Mouse (Mus musculus) stomach, postnatal 0 days (tissue): ENCODE measurements around the gene Gpc1. TPM values are rescaled to one million over a fixed set of nuclear protein-coding genes. Genes with fewer than 3 reads are reported as not detected.

Experiments
- ATAC-seq: fragments of 200-750 bp; cut with Nextera tagmentation; 2 replicates; pipeline ENCODE4 v1.8.0; 2017; ENCODE audit not compliant: low FRiP score, low TSS enrichment
- DNase-seq: peaks from one replicate; pipeline ENCODE4 v3.0.0-alpha.2; 2016; ENCODE audit warnings: low spot score
- H3K27ac ChIP-seq: fragments of 300-500 bp; sonication (generic); replicated peaks from 2 replicates; pipeline ENCODE4 v1.5.1; 2014; ENCODE audit warnings: mild to moderate bottlenecking, control low read depth
- H3K27me3 ChIP-seq: fragments of 300-500 bp; sonication (generic); 2 replicates; pipeline ENCODE4 v1.6.1; 2014; ENCODE audit warnings: low read length; ENCODE audit not compliant: control insufficient read depth, insufficient read depth
- H3K36me3 ChIP-seq: fragments of 300-500 bp; sonication (generic); 2 replicates; pipeline ENCODE4 v1.6.1; 2014; ENCODE audit warnings: low read length, mixed read lengths; ENCODE audit not compliant: control insufficient read depth, insufficient read depth
- H3K4me1 ChIP-seq: fragments of 300-500 bp; sonication (generic); replicated peaks from 2 replicates; pipeline ENCODE4 v1.6.1; 2014; ENCODE audit warnings: antibody characterized with exemption; ENCODE audit not compliant: control insufficient read depth, insufficient read depth
- H3K4me2 ChIP-seq: fragments of 300-500 bp; sonication (generic); replicated peaks from 2 replicates; pipeline ENCODE4 v1.6.1; 2014; ENCODE audit warnings: low read depth, mild to moderate bottlenecking, control low read depth, moderate library complexity
- H3K4me3 ChIP-seq: fragments of 300-500 bp; sonication (generic); 2 replicates; pipeline ENCODE4 v1.5.1; 2014; ENCODE audit warnings: low read depth, low read length, control low read depth
- H3K9ac ChIP-seq: fragments of 300-500 bp; sonication (generic); 2 replicates; pipeline ENCODE4 v1.6.1; 2014; ENCODE audit warnings: mild to moderate bottlenecking, low read length, control low read depth, mixed read lengths
- H3K9me3 ChIP-seq: fragments of 300-500 bp; sonication (generic); 2 replicates; pipeline ENCODE4 v1.6.1; 2016; ENCODE audit warnings: low read length; ENCODE audit not compliant: control insufficient read depth
- CTCF ChIP-seq: IDR thresholded peaks from 2 replicates; pipeline ENCODE4 v1.5.1; 2016; ENCODE audit warnings: antibody characterized with exemption, low read depth, mild to moderate bottlenecking, moderate library complexity
- EP300 ChIP-seq: optimal IDR thresholded peaks from 2 replicates; pipeline ENCODE3; 2016; ENCODE audit warnings: antibody characterized with exemption
- WGBS: fragments of 180-500 bp; shearing (Covaris S2); extraction: QIAGEN DNeasy Blood & Tissue Kit; methylation state at CpG from one replicate; pipeline ENCODE4 v1.1.7; 2014; 5-methylcytosine and 5-hydroxymethylcytosine counted together
- polyA plus RNA-seq: library from polyadenylated mRNA; unstranded; fragments of >200 nt; fragmentation: Nextera tagmentation; extraction: Ambion mirVana; gene quantifications from 2 replicates; pipeline ENCODE4 v1.2.1, GENCODE M21; 2015

The Gpc1 gene
- polyA plus RNA-seq, 1 experiment from 2014 or later, result 14.0 TPM

DNA sequence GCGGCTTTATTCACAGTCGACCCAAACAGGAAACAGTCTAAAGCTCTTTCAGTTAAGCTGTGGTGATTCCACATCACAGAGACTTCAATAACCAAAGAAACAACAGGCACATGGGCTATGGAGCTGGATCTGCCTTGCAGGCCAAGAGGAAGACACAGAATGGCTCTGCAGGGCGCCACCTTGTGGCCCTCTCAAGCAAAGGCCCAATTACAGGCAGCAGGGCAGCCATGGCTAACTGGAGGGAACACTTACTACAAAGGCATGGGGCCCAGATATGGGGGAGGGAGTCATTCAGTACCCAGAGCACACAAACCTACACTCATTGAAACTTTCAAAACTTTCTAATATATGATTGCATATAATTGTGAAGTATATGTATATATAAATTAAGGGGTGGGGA lies 63.6 kb downstream of the Gpc1 start:
- no peaks in the 10 kb centered on the region for H3K9me3 ChIP-seq
- H3K4me1 ChIP-seq, result no peaks in the 10 kb centered on the region
- peak; percentile 96 for TF ChIP-seq CTCF
- no peak for TF ChIP-seq EP300
- peak; percentile 79 for ATAC-seq
- peak; percentile 75 for DNase-seq
- H3K4me2 ChIP-seq, result no peak overlapping the region
- H3K27ac ChIP-seq, result no peak overlapping the region
- no peaks in the 10 kb centered on the region for H3K27me3 ChIP-seq
- no peaks in the 10 kb centered on the region for H3K36me3 ChIP-seq
- H3K4me3 ChIP-seq, result no peak overlapping the region
- no peak overlapping the region for H3K9ac ChIP-seq
- WGBS, result 12% methylated on average over 3 of the region's 3 CpGs

DNA sequence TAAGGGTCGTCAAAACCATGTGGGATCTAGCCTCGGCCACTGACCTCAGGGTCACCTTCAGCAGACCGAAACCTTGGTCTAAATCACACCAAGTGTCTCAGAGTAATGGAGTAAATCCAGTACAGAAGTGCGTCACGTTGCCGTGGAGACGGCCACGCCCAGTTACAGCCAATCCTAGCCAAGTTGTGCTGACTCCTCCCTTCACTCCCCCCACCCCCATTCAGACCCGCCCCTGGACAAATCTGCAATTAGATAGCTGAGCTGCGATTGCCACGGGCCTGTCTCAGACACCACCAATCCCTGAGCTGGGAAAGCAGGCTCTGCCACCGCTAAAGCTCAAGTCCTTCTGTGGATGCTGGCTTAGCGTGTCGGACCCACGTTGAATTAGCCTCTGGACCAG lies 71.3 kb downstream of the Gpc1 start, which contains the start of gene Ankmy1:
Ankmy1 (minus strand) TSS at position 121 of the 400 bp plus-strand sequence.
- WGBS, result under 1% methylated on average over 15 of the region's 15 CpGs
- no peak within 1 kb of the TSS; the same call in 1 of the 2 replicates for H3K4me3 ChIP-seq
- no peak for TF ChIP-seq EP300
- TF ChIP-seq CTCF, result no peak
- H3K9me3 ChIP-seq, result no peaks in the 10 kb centered on the region
- DNase-seq, result peak; percentile 85
- no peaks in the 10 kb centered on the region for H3K27me3 ChIP-seq
- no peaks in the 10 kb centered on the region for H3K36me3 ChIP-seq
- H3K4me2 ChIP-seq, result peak within 1 kb of the TSS; percentile 38
- H3K4me1 ChIP-seq, result peaks cover 5% of the 10 kb centered on the region; the same call in 1 of the 2 replicates
- H3K27ac ChIP-seq, result no peak within 1 kb of the TSS
- peak; percentile 20; the same call in 1 of the 2 replicates for ATAC-seq
- H3K9ac ChIP-seq, result 0 out of 2 replicates have a peak within 1 kb of the TSS, but pooled peaks have one; percentile 0

DNA sequence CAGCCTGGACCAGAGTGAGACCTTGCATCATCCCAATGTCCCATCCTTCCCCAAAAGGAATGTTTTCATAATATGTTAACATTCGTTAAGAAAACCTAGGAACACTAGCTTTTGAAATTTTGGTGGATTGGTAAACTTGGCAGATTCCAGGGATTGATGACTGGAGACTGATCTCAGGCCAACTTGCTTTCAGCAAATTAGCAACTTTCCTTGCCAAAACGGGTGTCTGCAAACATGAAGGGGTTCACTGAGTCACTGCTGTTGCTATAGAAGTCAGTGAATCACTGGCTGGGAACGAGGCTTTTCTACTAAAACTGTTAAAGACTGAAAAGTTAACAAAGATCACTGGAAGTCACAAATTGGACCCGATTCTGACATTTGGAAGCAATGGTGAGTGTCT lies 72.2 kb downstream of the Gpc1 start:
- H3K27me3 ChIP-seq, result no peaks in the 10 kb centered on the region
- H3K9me3 ChIP-seq, result no peaks in the 10 kb centered on the region
- no peak overlapping the region for H3K4me3 ChIP-seq
- no peak overlapping the region for H3K9ac ChIP-seq
- H3K4me1 ChIP-seq, result peaks cover 8% of the 10 kb centered on the region; the same call in 1 of the 2 replicates
- no peak overlapping the region for H3K27ac ChIP-seq
- DNase-seq, result no peak
- no peak overlapping the region for H3K4me2 ChIP-seq
- WGBS, result 40% methylated on average over 4 of the region's 4 CpGs
- ATAC-seq, result no peak
- H3K36me3 ChIP-seq, result no peaks in the 10 kb centered on the region
- no peak for TF ChIP-seq EP300
- no peak for TF ChIP-seq CTCF

DNA sequence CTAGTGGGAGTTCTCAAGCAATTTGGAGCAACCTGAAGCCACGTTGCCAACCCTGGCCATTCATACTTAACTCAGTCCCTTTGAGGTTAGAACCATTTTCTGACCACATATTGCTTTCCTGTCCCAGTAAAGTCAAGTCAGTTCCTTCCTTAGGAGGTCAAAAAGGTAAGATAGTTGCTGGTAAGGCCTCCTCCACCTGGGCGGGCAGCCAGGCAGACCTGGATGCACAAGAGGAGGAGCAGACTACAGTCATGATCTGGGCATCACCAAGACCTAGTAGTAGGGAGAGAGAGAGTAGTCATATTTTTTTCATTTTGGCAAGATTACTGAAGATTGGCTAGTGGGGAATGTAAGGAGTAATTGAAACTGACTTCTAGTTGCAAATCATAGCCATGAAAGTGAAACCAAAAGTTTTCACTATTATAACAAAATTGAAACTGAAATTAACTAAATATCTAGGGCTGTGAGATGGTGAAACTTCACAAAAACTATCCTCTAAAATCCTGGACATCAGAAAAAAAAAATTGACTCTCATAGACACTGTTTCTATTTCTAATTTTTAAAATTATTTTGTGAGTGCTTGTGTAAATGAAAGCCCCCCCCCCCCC lies 74.4 kb downstream of the Gpc1 start:
- no peak overlapping the region for H3K4me2 ChIP-seq
- H3K9me3 ChIP-seq, result no peaks in the 10 kb centered on the region
- H3K27ac ChIP-seq, result no peak overlapping the region
- ATAC-seq, result no peak
- no peak for TF ChIP-seq CTCF
- no peak for TF ChIP-seq EP300
- peaks cover 15% of the 10 kb centered on the region for H3K4me1 ChIP-seq
- H3K27me3 ChIP-seq, result no peaks in the 10 kb centered on the region
- no peak for DNase-seq
- no peaks in the 10 kb centered on the region for H3K36me3 ChIP-seq
- no peak overlapping the region for H3K9ac ChIP-seq
- no peak overlapping the region for H3K4me3 ChIP-seq
- 92% methylated on average over 2 of the region's 2 CpGs for WGBS

DNA sequence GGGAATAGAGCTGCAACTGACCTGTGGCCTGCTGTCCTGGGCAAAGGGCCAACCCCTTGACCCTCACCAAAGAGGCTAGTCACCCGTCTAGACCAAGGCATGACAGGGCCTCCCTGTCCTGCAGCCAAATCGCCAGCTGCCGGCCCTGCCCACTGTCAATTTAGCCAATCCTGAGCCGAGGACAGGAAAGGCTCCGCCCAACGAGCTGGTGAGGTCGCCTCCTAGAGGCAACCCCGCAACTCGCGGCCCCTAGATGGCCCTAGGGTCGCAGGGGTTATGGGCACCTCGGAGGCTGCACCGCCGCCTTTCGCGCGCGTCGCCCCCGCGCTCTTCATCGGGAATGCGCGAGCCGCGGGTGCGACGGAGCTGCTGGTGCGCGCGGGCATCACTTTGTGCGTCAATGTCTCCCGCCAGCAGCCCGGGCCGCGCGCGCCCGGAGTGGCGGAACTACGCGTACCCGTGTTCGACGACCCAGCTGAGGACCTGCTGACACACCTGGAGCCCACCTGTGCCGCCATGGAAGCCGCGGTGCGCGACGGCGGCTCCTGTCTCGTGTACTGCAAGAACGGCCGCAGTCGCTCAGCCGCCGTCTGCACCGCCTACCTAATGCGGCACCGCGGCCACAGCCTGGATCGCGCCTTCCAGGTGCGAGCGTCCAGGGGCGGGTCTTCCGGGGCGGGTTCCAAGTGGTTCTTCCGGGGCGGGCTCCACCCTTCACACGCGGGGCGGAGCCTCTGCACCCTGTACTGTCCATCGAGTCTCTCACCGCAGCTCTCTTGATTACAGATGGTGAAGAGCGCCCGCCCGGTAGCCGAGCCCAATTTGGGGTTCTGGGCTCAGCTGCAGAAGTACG lies 75.6 kb downstream of the Gpc1 start, which contains the start of gene Dusp28:
Dusp28 (plus strand) TSS at position 203 of the 853 bp plus-strand sequence.
- ATAC-seq, result peak; percentile 90
- Histone ChIP-seq H3K4me3 (peak within 1 kb of the TSS; percentile 84), H3K36me3 (no peaks in the 10 kb centered on the region), H3K9me3 (no peaks in the 10 kb centered on the region), H3K27ac (peak within 1 kb of the TSS; percentile 94), H3K27me3 (no peaks in the 10 kb centered on the region), H3K4me2 (peak within 1 kb of the TSS; percentile 81), H3K9ac (peak within 1 kb of the TSS; percentile 78), H3K4me1 (peaks cover 15% of the 10 kb centered on the region)
- no peak for TF ChIP-seq EP300
- peak; percentile 82 for TF ChIP-seq CTCF
- WGBS, result under 1% methylated on average over 80 of the region's 81 CpGs
- peak; percentile 95 for DNase-seq
